10 mouse cellular contexts compared by ENCODE assay signal in the genomic region with DNA sequence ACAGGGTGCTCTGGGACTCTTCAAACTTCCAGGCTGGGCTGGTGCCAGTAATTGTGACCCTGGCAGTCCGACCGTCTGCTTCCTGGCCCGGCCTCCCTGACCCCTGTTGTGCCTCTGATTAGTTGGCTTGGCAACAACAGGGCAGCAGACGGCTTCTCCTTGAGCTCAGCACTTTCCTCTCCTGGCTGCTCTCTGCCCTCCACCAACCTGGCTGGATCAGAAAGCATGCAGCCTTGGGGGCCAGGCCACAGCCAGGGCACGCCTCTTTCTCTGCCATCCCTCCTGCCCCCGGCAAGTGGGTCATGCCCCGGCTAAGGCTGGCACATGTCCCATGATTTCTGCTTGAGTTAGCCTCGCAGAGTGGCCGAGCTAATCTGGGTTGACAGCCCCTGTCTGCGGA. TPM values are rescaled to one million over a fixed set of nuclear protein-coding genes. Genes with fewer than 3 reads are reported as not detected.
DNase-seq lines count a peak whose midpoint lies in the region; ATAC-seq and TF ChIP-seq lines count a peak whose summit lies in the region.
"Had no signal": no experiment of that assay in that cellular context is flagged by ENCODE, and none has a peak within 500 bp of the region (broad histone marks: within the 10 kb centered on the region; RNA-seq: fewer than 3 reads in every experiment).

No protein-coding gene starts in this region.

- DNase-seq in liver, adult 2 months (ENCODE audit: extremely low read depth, low read depth, low spot score), result peak; percentile 24
- no peak for DNase-seq in liver
- peak; percentile 64 for DNase-seq in adrenal gland, postnatal 25 days
- peak; percentile 98 for DNase-seq in cerebellum, adult 9-10 months
- no peak for DNase-seq in limb, embryonic 10.5 days (ENCODE audit: low spot score)
- DNase-seq in layer of hippocampus, adult 2 months (ENCODE audit: low spot score in 2 of 2), result no peak
- no peak for DNase-seq in layer of hippocampus, adult 8-10 months (ENCODE audit: low spot score in 2 of 2)

- no peaks in the 10 kb centered on the region for H3K79me2 ChIP-seq in liver, adult 2 months (ENCODE audit: control insufficient read depth, insufficient read depth, low read length)

- H3K9ac ChIP-seq in liver, adult 2 months (ENCODE audit: low read depth, low read length), result no peak overlapping the region
- H3K9ac ChIP-seq in neural tube, embryonic 15.5 days (replicated peaks), result no peak overlapping the region
- H3K9ac ChIP-seq: limb, embryonic 12.5 days had no signal

- no peaks in the 10 kb centered on the region; the same call in 1 of the 2 replicates for H3K4me1 ChIP-seq in liver, adult 2 months (ENCODE audit: control insufficient read depth, insufficient read depth, low read length)
- peaks cover 13% of the 10 kb centered on the region for H3K4me1 ChIP-seq in limb, embryonic 10.5 days
- peaks cover 11% of the 10 kb centered on the region for H3K4me1 ChIP-seq in neural tube, embryonic 15.5 days

- no peak for TF ChIP-seq CTCF in liver, adult 2 months (IDR thresholded peaks at IDR 0.05; ENCODE audit: low read depth, low read length)
- no peak for TF ChIP-seq CTCF in layer of hippocampus, adult 2 months (conservative IDR thresholded peaks at IDR 0.05)

- H3K4me2 ChIP-seq in neural tube, embryonic 15.5 days, result no peak overlapping the region
- H3K4me2 ChIP-seq: limb, embryonic 12.5 days had no signal

- no peak for ATAC-seq in neural tube, embryonic 15.5 days (ENCODE audit: low FRiP score)

- H3K9me3 ChIP-seq in limb, embryonic 10.5 days (replicated peaks), result no peaks in the 10 kb centered on the region
- H3K9me3 ChIP-seq in neural tube, embryonic 15.5 days (replicated peaks), result no peaks in the 10 kb centered on the region

- H3K36me3 ChIP-seq in liver, adult 2 months (ENCODE audit: control insufficient read depth, insufficient read depth, low read length), result no peaks in the 10 kb centered on the region
- no peaks in the 10 kb centered on the region for H3K36me3 ChIP-seq in limb, embryonic 10.5 days
- no peaks in the 10 kb centered on the region for H3K36me3 ChIP-seq in neural tube, embryonic 15.5 days
- H3K36me3 ChIP-seq: limb, embryonic 12.5 days had no signal

- H3K4me3 ChIP-seq in liver, adult 2 months (ENCODE audit: insufficient read depth, low read depth, low read length), result no peak overlapping the region
- no peak overlapping the region for H3K4me3 ChIP-seq in limb, embryonic 10.5 days
- H3K4me3 ChIP-seq in layer of hippocampus, adult 2 months, result no peak overlapping the region
- no peak overlapping the region for H3K4me3 ChIP-seq in neural tube, embryonic 15.5 days (replicated peaks)
- H3K4me3 ChIP-seq: limb, embryonic 12.5 days had no signal

- H3K27ac ChIP-seq in liver, adult 2 months (replicated peaks; ENCODE audit: insufficient read depth, low read depth, low read length), result no peak overlapping the region
- H3K27ac ChIP-seq in limb, embryonic 10.5 days, result peak overlapping the region; percentile 11; the same call in 1 of the 2 replicates
- H3K27ac ChIP-seq in layer of hippocampus, adult 2 months, result no peak overlapping the region
- no peak overlapping the region for H3K27ac ChIP-seq in neural tube, embryonic 15.5 days (replicated peaks)
- H3K27ac ChIP-seq: limb, embryonic 12.5 days had no signal

- WGBS in liver, adult 2 months, result 42% methylated on average over 10 of the region's 10 CpGs
- WGBS in limb, embryonic 10.5 days, result 53% methylated on average over 10 of the region's 10 CpGs
- WGBS in neural tube, embryonic 15.5 days, result 56% methylated on average over 10 of the region's 10 CpGs

- no peaks in the 10 kb centered on the region for H3K27me3 ChIP-seq in liver, adult 2 months (ENCODE audit: control insufficient read depth, insufficient read depth, low read length)
- H3K27me3 ChIP-seq in limb, embryonic 10.5 days (ENCODE audit: low read depth, poor library complexity, severe bottlenecking), result no peaks in the 10 kb centered on the region
- no peaks in the 10 kb centered on the region for H3K27me3 ChIP-seq in neural tube, embryonic 15.5 days (replicated peaks)
- H3K27me3 ChIP-seq: limb, embryonic 12.5 days had no signal

- TF ChIP-seq POLR2A in liver, adult 2 months (IDR thresholded peaks at IDR 0.05; ENCODE audit: extremely low read depth, insufficient read depth, low read length), result no peak

RNA-seq across cellular contexts. Expression of a gene that starts 56.0 kb away (rescaled TPM):
- under 0.01 and 0.13 TPM in 2 replicates for total RNA-seq in liver, adult 2 months (2014; rRNA removed)
- 0.02 and 0.09 TPM in 2 replicates for polyA plus RNA-seq in liver, adult 2 months (2012; rRNA removed)
- 0.94 and 1.6 TPM in 2 replicates for total RNA-seq in adrenal gland, postnatal 25 days (2021)
- 0.06 and 0.08 TPM in 2 replicates for polyA plus RNA-seq in limb, embryonic 10.5 days (2016; fragmentation: Nextera tagmentation; extraction: Ambion mirVana)
- total RNA-seq in layer of hippocampus, adult 2 months (2021), result 10 to 100 TPM; 36.1 to 41.4 TPM
- 0.79 and 0.88 TPM in 2 replicates for polyA plus RNA-seq in neural tube, embryonic 15.5 days (2015; fragmentation: Nextera tagmentation; extraction: Ambion mirVana)
- total RNA-seq in layer of hippocampus, adult 8-10 months (2022), result 10 to 100 TPM; 37.6 to 48.2 (median 41.8) TPM
- total RNA-seq: megakaryocyte, adult 5-6 weeks had no signal
- polyA plus RNA-seq: limb, embryonic 12.5 days had no signal

Comparison
In these comparisons a context has a peak if more than half of its experiments do, and no peak if none do; other contexts are left out.
1. DNase-seq: peak in liver, adult 2 months (single experiment), adrenal gland, postnatal 25 days (single experiment) and cerebellum, adult 9-10 months (single experiment); none in liver (single experiment), limb, embryonic 10.5 days (single experiment), layer of hippocampus, adult 2 months (0 of 2) and layer of hippocampus, adult 8-10 months (0 of 2).
2. RNA of a gene that starts 56.0 kb away (total RNA-seq): 37.6 to 48.2 TPM in layer of hippocampus, adult 8-10 months and 36.1 to 41.4 TPM in layer of hippocampus, adult 2 months; 0.94 to 1.6 TPM in adrenal gland, postnatal 25 days and under 0.01 to 0.13 TPM in liver, adult 2 months; every median in the first group is over 10 times any median in the second.